Mouse (Mus musculus): ENCODE results near the gene Cat. TPM values are rescaled to one million over a fixed set of nuclear protein-coding genes. Genes with fewer than 3 reads are reported as not detected.

Gene Cat
- polyA plus RNA-seq, 1 experiment from 2014 or later, result 95.8 TPM

- Histone ChIP-seq H3K9me3 (ENCODE audit: control insufficient read depth, low read length) (no peaks in the 10 kb centered on the region), H3K27me3 (replicated peaks; ENCODE audit: control insufficient read depth, insufficient read depth, low read length) (no peaks in the 10 kb centered on the region), H3K27ac (ENCODE audit: low read depth, low read length) (no peak overlapping the region), H3K9ac (ENCODE audit: low read depth, low read length) (no peak overlapping the region), H3K4me1 (ENCODE audit: control insufficient read depth, insufficient read depth, low read depth, low read length) (no peaks in the 10 kb centered on the region), H3K36me3 (ENCODE audit: control insufficient read depth, insufficient read depth, low read length) (no peaks in the 10 kb centered on the region), H3K4me2 (ENCODE audit: low read length) (no peak overlapping the region), H3K4me3 (ENCODE audit: low read length) (no peak overlapping the region)
- 84% methylated on average over 2 of the region's 2 CpGs for WGBS
- ATAC-seq, result no peak
Observed at GRCm38 (mm10) chr2:103435110-103435509, 49.9 kb downstream of the Cat start.

DNA sequence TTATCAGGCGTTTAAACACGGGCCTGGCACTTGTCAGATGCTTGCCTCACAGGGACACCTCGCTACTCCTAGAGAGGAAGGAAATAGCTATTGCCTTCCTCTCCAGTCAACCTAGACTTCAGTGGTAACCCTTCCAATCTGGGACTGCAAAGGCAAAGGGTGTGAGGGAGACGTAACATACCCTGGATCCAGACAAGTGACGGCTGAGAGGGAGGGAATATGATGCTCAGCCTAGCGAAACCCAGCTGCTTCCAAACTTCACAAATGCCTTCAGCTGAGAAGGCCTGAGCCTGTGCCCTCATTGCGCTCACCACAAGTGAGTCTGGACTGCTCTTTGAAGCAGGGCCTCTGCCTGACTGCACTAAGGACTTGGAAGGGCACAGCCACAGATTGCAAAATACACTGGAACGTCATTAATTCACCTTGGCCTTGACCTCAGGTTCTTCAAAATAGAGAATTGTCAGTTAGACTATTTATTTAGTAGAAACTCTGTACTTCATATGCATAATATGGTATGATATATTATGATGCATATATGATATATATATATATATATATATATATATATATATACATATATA lies 52.2 kb downstream of the Cat start:
- no peak overlapping the region for H3K4me3 ChIP-seq (ENCODE audit: low read length)
- H3K9ac ChIP-seq (ENCODE audit: low read depth, low read length), result no peak overlapping the region
- no peaks in the 10 kb centered on the region for H3K4me1 ChIP-seq (ENCODE audit: control insufficient read depth, insufficient read depth, low read depth, low read length)
- H3K9me3 ChIP-seq (ENCODE audit: control insufficient read depth, low read length), result no peaks in the 10 kb centered on the region
- H3K36me3 ChIP-seq (ENCODE audit: control insufficient read depth, insufficient read depth, low read length), result no peaks in the 10 kb centered on the region
- 77% methylated on average over 8 of the region's 8 CpGs for WGBS
- ATAC-seq, result no peak
- H3K27ac ChIP-seq (ENCODE audit: low read depth, low read length), result no peak overlapping the region
- H3K27me3 ChIP-seq (replicated peaks; ENCODE audit: control insufficient read depth, insufficient read depth, low read length), result no peaks in the 10 kb centered on the region
- no peak overlapping the region for H3K4me2 ChIP-seq (ENCODE audit: low read length)

- no peak overlapping the region for H3K27ac ChIP-seq (ENCODE audit: low read depth, low read length)
- no peaks in the 10 kb centered on the region for H3K27me3 ChIP-seq (replicated peaks; ENCODE audit: control insufficient read depth, insufficient read depth, low read length)
- no peaks in the 10 kb centered on the region for H3K9me3 ChIP-seq (ENCODE audit: control insufficient read depth, low read length)
- H3K4me1 ChIP-seq (ENCODE audit: control insufficient read depth, insufficient read depth, low read depth, low read length), result no peaks in the 10 kb centered on the region
- 55% methylated on average over 1 of the region's 1 CpGs for WGBS
- H3K9ac ChIP-seq (ENCODE audit: low read depth, low read length), result no peak overlapping the region
- H3K4me2 ChIP-seq (ENCODE audit: low read length), result no peak overlapping the region
- H3K4me3 ChIP-seq (ENCODE audit: low read length), result no peak overlapping the region
- no peak for ATAC-seq
- no peaks in the 10 kb centered on the region for H3K36me3 ChIP-seq (ENCODE audit: control insufficient read depth, insufficient read depth, low read length)
Observed at GRCm38 (mm10) chr2:103430712-103431111, 54.2 kb downstream of the Cat start.

- Histone ChIP-seq H3K4me1 (ENCODE audit: control insufficient read depth, insufficient read depth, low read depth, low read length) (no peaks in the 10 kb centered on the region), H3K4me3 (ENCODE audit: low read length) (no peak overlapping the region), H3K27me3 (replicated peaks; ENCODE audit: control insufficient read depth, insufficient read depth, low read length) (no peaks in the 10 kb centered on the region), H3K4me2 (ENCODE audit: low read length) (no peak overlapping the region), H3K9ac (ENCODE audit: low read depth, low read length) (no peak overlapping the region), H3K27ac (ENCODE audit: low read depth, low read length) (no peak overlapping the region), H3K9me3 (ENCODE audit: control insufficient read depth, low read length) (no peaks in the 10 kb centered on the region), H3K36me3 (ENCODE audit: control insufficient read depth, insufficient read depth, low read length) (no peaks in the 10 kb centered on the region)
- 89% methylated on average over 3 of the region's 3 CpGs for WGBS
- no peak for ATAC-seq
Observed at GRCm38 (mm10) chr2:103428356-103428755, 56.6 kb downstream of the Cat start.

GRCm38 (mm10) chr2:103425456-103426063 lies 59.4 kb downstream of the Cat start:
- Histone ChIP-seq H3K27ac (ENCODE audit: low read depth, low read length) (no peak overlapping the region), H3K36me3 (ENCODE audit: control insufficient read depth, insufficient read depth, low read length) (no peaks in the 10 kb centered on the region), H3K9me3 (ENCODE audit: control insufficient read depth, low read length) (no peaks in the 10 kb centered on the region), H3K9ac (ENCODE audit: low read depth, low read length) (no peak overlapping the region), H3K4me3 (ENCODE audit: low read length) (no peak overlapping the region), H3K4me2 (ENCODE audit: low read length) (no peak overlapping the region), H3K4me1 (ENCODE audit: control insufficient read depth, insufficient read depth, low read depth, low read length) (no peaks in the 10 kb centered on the region), H3K27me3 (replicated peaks; ENCODE audit: control insufficient read depth, insufficient read depth, low read length) (no peaks in the 10 kb centered on the region)
- 80% methylated on average over 11 of the region's 11 CpGs for WGBS
- no peak for ATAC-seq

- Histone ChIP-seq H3K27ac (ENCODE audit: low read depth, low read length) (no peak overlapping the region), H3K27me3 (replicated peaks; ENCODE audit: control insufficient read depth, insufficient read depth, low read length) (no peaks in the 10 kb centered on the region), H3K9me3 (ENCODE audit: control insufficient read depth, low read length) (no peaks in the 10 kb centered on the region), H3K36me3 (ENCODE audit: control insufficient read depth, insufficient read depth, low read length) (no peaks in the 10 kb centered on the region), H3K4me3 (ENCODE audit: low read length) (no peak overlapping the region), H3K4me1 (ENCODE audit: control insufficient read depth, insufficient read depth, low read depth, low read length) (no peaks in the 10 kb centered on the region), H3K9ac (ENCODE audit: low read depth, low read length) (no peak overlapping the region), H3K4me2 (ENCODE audit: low read length) (no peak overlapping the region)
- 28% methylated on average over 12 of the region's 12 CpGs for WGBS
- ATAC-seq, result peak; percentile 72
Observed at GRCm38 (mm10) chr2:103424349-103425026, 60.5 kb downstream of the Cat start.

- Histone ChIP-seq H3K27ac (ENCODE audit: low read depth, low read length) (no peak overlapping the region), H3K36me3 (ENCODE audit: control insufficient read depth, insufficient read depth, low read length) (no peaks in the 10 kb centered on the region), H3K4me1 (ENCODE audit: control insufficient read depth, insufficient read depth, low read depth, low read length) (no peaks in the 10 kb centered on the region), H3K9me3 (ENCODE audit: control insufficient read depth, low read length) (no peaks in the 10 kb centered on the region), H3K4me3 (ENCODE audit: low read length) (no peak overlapping the region), H3K4me2 (ENCODE audit: low read length) (no peak overlapping the region), H3K27me3 (replicated peaks; ENCODE audit: control insufficient read depth, insufficient read depth, low read length) (no peaks in the 10 kb centered on the region), H3K9ac (ENCODE audit: low read depth, low read length) (no peak overlapping the region)
- ATAC-seq, result no peak
- WGBS, result 67% methylated on average over 12 of the region's 12 CpGs
Observed at GRCm38 (mm10) chr2:103423884-103424283, 61.1 kb downstream of the Cat start.

DNA sequence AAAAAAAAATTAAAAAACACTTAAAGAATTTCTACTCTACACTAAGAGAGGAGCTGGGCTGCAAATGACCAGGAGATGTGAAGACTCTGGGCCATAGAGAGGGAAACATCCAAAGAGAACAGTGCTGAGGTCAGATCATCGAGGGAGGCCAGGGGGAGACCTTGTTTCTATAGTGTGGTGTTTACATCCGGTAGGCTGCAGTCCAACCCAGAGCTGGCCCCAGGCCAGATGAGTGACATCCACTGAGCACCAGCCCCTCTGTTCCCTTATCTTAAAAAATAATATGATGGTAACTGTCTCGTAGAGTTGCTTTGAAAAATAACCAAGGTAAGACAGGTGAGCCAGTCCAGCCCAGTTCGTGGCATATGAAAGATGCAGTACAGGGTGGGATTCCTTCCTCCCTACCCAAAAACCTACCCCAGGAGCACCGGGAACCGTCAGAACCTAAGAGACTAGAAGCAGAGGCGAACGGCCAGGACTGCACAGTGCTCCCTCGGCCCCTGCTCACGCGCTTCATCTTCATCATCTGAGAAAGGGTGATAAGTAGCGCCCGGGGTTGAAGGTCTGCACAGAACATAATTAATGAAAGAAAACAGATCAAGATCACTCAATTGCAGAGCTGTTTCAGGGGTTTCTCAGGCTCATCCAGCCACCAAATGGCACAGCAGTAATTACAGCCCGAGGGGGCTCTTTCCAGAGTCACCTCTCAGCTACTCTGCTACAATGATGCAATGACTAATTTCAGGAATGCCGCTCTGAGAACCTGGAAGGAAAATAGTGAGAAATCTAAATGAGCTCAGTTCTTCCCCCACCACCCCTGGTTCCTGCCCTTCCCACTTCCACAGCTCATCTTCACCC lies 64.1 kb downstream of the Cat start:
- H3K4me3 ChIP-seq (ENCODE audit: low read length), result no peak overlapping the region
- H3K27me3 ChIP-seq (replicated peaks; ENCODE audit: control insufficient read depth, insufficient read depth, low read length), result no peaks in the 10 kb centered on the region
- H3K36me3 ChIP-seq (ENCODE audit: control insufficient read depth, insufficient read depth, low read length), result no peaks in the 10 kb centered on the region
- no peaks in the 10 kb centered on the region for H3K9me3 ChIP-seq (ENCODE audit: control insufficient read depth, low read length)
- 60% methylated on average over 15 of the region's 15 CpGs for WGBS
- ATAC-seq, result no peak
- no peak overlapping the region for H3K4me2 ChIP-seq (ENCODE audit: low read length)
- no peak overlapping the region for H3K27ac ChIP-seq (ENCODE audit: low read depth, low read length)
- no peak overlapping the region for H3K9ac ChIP-seq (ENCODE audit: low read depth, low read length)
- H3K4me1 ChIP-seq (ENCODE audit: control insufficient read depth, insufficient read depth, low read depth, low read length), result no peaks in the 10 kb centered on the region

DNA sequence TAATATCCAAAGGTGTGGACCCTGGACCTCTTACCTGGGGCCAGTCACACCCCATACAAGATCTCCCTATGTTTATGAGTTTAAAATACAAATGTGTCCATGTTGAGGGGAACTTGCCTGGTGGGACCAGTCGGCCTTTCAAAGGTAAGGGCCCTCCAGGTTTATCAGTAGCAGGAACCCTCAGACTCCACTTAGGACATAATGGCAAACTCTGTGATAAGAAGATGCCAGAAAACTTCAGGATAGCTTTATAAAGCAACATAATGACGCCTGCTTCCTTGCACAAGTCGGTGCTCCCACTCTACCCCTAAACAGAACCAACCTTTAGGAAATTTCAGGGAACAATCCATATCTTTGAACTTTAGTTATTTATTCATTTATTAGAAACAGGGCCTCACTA lies 69.2 kb downstream of the Cat start:
- Histone ChIP-seq H3K27ac (ENCODE audit: low read depth, low read length) (no peak overlapping the region), H3K9ac (ENCODE audit: low read depth, low read length) (no peak overlapping the region), H3K27me3 (replicated peaks; ENCODE audit: control insufficient read depth, insufficient read depth, low read length) (no peaks in the 10 kb centered on the region), H3K4me1 (ENCODE audit: control insufficient read depth, insufficient read depth, low read depth, low read length) (no peaks in the 10 kb centered on the region), H3K9me3 (ENCODE audit: control insufficient read depth, low read length) (no peaks in the 10 kb centered on the region), H3K4me2 (ENCODE audit: low read length) (no peak overlapping the region), H3K36me3 (ENCODE audit: control insufficient read depth, insufficient read depth, low read length) (no peaks in the 10 kb centered on the region), H3K4me3 (ENCODE audit: low read length) (no peak overlapping the region)
- 94% methylated on average over 3 of the region's 3 CpGs for WGBS
- ATAC-seq, result no peak
